Mouse (Mus musculus) frontal cortex, postnatal 25 days (tissue): ENCODE data around the gene Nme4.
"Not testable (repeated sequence)": the region's sequence is repeated elsewhere in the genome, so short reads cannot be mapped to it uniquely, and the experiment has no call there.

Source experiments
- DNase-seq, 2 experiments: peaks; one replicate each; pipeline ENCODE4 v3.0.0; 2022; ENCODE audit warnings: low spot score in 2 of 2

Nme4 gene

DNA sequence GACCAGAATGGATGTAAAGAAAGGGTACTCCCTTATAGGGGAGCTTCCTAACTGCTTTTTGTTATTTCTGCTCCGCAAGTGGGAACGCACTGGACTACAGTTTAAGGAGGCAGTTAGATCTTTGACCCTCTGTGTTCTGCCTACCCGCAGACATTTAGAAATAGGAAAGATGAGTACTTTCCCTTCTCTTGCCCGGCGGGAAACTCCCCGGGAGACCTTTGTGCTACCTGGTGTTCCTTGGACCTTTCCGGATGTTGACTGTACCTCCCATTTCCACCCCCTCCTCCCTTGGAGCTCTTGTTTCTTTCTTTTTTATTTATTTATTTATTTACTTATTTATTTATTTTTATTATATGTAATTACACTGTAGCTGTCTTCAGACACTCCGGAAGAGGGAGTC, 18.7 kb upstream of the Nme4 start:
- no peak for DNase-seq

DNA sequence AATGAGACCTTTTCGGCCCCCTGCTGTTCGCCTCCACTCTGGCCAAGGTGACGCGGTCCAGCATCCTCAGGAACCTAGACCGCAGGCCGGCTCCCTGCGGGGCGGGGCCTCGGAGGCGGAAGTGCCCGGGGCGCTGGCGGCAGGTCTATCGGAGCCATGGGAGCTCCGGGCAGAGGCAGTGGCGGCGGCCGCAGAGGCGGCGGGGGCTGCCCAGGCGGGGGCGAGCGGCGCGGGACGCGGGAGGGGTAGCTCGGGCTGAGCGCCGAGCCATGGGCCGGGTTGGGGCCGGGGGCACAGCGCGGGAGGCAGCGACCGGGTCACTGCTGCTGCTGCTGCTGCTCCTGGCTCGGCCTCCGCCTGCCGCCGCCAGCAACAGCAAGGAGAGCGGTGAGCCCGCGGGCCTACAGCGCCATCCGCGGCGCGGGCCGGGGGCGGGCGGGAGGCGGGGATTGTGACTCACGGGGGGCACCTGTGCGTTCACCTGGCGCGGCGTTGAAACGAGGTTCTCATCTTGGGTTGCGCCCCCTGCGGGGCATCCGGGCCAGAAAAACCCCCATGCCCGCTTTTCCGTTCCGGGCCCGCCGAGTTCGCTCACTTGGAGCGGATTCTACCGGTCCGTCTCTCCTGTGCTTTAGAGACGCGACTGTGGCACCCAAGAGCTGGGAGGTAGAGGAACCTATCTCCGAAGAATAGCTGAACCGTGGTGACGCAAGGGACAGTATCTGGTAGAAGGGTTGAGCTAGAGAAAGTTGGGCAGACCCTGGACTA, 18.0 kb upstream of the Nme4 start, which contains the start of gene Tmem8:
TSS of gene Tmem8 (plus strand) at position 119 of the 768 bp plus-strand sequence.
- peak; percentile 41 to 56 for DNase-seq

DNA sequence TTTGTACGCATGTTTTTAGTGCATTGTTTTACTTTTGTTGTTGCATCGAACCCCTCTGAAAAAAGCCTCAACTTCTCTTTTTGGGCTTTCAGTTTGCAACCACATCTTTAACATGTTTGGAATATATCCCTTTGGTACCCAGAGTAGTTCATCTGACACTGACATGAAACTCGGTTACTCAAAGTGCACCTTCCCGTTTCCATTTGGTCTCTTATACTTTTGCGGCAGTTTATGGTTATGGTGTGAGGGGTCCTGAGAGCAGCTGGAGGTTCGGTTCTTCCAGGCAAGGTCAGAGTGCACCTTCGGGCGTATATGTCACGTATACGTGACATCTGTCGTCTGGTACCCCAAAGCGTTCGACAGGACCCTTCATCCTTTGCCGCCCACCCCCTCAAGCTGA, 17.3 kb upstream of the Nme4 start:
- DNase-seq = no peak

DNA sequence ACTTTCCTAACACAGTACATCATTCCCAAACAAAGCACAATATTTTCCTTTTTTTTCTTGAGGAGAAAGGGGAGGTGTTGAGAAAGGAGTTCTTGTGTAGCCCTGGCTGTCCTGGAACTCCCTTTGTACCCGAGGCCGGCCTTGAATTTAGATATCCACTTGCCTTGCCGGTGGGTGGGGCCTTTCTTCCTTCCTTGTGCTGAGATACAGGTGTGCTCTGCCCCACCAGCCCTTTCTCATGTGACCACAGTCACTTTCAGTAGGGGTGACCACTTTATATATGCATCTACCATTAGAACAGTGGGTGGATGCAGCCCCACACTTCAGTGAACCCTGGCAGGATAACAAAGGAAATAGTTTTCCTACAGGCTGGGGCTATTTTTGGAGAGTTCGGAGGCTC, 16.3 kb upstream of the Nme4 start:
- no peak for DNase-seq

DNA sequence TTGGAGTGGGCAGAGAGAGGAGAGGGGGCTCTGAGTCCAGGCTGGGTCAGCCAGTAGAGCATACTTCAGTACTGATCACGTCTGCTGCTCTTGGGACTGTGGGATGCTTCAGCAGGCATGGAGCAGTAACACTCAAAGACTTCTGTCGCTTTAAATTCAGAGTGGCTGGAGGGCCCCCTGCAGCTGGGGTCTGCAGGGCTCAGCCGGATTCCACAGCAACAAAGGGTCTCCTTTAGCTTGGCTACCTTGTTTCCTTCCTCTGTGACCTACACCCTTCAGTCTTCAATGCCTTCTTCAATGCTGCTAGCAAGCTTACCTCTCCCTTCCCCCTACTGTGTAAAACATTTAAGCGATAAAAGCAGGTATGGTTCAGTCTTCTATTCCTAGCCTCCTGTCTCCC, 15.6 kb upstream of the Nme4 start:
- DNase-seq = no peak

DNA sequence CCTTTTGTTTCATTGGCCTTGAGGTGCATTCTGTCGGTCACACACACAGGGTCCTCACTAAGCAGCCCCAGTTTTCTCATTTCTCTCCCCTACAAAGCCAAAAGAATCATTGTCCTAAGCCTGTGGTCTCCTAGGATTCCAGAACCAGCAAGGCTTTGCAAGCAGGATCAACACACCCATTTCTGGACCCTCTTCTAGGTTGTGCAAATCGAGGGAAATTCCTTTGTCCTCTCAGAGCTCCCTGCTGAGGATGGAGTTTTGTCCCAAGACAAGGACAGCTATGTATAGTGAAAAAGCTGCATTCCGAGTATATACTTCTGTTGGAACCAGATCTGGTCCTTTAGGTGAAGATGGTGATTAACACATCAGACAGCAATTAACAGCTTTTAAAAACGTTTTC, 14.8 kb upstream of the Nme4 start:
- no peak for DNase-seq

DNA sequence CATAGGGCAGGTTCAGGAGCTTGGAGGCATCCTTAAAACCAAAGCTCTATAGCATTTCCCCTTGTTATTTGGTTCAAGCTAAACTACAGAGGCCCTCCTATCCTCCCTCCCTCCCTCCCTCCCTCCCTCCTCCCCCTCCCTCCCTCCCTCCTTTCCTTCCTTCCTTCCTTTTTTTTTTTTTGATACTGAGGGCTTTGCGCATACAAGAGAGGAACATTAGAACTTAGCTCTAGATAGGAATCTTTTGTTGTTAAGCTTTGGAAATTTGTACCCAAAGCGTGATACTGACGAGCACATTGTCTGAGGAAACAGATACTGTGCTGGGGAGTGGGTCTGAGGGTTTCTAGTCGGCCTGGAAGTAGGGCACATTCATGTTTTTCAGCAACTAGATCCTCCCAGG, 10.2 kb upstream of the Nme4 start:
- no peak for DNase-seq

DNA sequence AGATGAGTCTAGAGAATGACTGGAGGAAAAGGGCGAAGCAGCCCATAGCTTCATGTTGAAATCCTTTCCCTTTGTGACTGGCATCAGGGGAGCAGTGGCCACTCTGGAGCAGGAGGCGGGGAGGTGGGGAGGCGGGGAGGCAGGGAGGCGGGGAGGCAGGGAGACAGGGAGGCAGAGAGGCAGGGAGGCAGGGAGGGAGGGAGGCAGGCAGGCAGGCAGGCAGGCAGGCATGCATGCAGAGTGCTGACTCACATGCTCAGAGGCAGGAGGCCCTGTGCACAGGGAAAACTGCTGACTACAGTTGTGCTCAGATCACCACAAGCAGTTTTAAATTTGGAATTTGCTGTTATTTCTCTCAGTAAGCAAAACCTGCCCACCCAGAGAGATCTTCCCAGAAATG, 6.1 kb upstream of the Nme4 start:
- DNase-seq = no peak

DNA sequence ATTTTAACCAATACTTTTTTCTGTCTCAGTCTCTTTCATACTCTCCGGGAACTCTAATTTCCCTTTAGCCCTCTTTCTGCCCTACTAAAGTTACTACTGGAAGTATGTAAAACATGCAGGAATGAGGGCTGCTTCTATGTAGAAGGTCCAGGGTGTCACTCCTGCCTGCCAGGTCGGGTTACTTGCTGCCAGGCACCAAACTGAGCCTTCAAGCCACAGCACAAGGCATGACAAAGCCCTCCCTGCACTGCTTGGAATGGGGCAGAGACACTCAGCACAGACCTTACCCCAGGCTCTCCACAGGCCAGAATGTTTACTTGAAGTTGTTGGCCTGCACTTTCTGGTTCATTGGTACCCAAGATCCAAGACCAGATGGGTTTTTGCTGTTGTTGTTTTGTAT, 4.8 kb upstream of the Nme4 start:
- no peak for DNase-seq

DNA sequence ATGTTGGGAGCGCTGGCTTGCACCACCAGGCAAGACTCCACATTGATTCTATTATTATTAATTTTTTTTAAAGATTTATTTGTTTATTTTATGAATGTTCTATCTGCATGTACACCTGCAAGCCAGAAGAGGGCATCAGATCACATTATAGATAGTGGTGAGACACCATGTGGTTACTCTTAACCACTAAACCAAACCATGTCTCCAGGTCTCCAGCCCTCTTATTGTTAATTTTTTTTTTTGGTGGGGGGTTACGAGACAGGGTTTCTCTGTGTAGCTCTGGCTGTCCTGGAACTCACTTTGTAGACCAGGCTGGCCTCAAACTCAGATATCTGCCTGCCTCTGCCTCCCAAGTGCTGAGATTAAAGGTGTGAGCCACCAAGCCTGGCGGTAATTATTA, 3.9 kb upstream of the Nme4 start:
- not testable (repeated sequence) for DNase-seq

DNA sequence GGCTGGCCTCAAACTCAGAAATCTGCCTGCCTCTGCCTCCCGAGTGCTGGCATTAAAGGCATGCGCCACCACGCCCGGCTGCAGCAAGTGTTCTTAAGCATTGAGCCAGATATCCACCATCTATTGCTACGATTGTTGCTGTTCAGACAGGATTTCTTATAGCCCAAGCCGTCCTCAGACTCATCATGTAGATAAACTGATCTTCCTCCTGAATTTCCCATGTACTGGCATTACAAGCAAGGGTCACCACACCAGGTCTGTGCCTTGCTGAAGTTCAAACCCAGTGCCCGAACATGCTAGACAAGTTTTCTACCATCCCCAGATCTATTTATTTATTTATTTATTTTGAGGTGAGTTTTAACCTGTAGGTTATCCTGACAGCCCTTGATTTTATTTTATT, 3.1 kb upstream of the Nme4 start:
- DNase-seq = no peak

DNA sequence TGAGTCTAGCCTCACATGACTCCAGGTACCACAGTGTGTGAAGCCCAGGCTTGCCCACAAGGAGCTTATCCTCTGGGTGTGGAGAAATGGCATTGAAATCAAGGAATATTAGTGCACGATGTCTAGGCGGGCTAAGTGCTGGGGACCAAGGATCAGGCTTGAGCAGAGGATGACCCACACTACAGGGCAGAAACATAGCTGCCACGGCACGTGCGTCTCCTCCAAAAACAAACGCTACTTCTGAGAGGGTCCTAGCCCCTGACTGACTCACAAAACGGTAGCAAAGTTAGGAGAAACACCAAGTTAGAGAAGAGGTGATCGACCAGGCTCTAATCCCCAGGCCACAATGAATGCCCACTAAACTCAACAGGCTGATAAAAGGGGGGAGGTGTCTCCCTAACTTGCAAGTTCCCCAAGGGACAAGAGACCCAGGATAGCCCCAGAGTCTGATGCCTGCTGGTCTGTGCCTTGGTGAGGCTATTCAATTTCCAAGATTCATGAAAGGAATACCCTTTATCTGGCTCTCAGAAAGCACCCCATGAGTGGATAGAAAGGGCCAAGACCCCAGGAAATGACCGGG, 781 bp downstream of the Nme4 start:
- DNase-seq = no peak

DNA sequence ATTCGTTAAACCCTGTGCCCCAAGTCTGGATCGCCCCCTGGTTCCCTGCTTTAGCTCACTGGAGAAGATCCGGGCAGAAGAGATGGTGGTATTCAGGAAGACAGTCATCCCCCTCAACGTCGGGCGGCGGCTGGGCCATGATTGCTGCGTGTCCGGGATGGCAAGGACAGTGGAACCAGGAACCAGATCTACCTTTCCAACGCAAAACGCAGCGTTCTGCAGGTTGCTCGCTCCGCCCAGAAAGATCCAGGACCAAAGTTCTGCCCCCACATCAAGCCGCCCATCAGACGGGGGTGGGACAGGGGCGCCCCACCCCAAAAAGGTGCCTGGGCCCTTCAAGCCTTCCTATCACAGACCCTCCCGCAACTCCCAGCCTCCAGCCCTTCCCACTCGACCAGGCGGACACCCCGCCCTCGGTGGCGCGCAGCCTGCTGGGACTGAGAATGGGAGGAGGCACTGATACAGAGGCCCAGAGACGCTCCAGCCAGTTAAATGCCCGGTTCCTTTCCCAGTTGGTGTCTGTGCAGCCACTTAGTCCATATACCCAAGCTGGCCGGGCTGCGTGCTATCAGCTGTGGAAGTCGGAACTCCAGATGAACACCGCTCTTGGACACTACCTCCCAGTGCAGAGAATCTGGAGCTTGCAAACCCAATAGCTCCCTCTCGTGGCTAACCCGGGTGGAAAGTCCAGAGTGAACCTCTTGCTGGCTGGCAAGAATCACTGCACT, 5.3 kb downstream of the Nme4 start, which contains the start of gene Decr2:
TSS of gene Decr2 (minus strand) at position 433 of the 728 bp plus-strand sequence.
- peak; percentile 72 to 86 for DNase-seq

DNA sequence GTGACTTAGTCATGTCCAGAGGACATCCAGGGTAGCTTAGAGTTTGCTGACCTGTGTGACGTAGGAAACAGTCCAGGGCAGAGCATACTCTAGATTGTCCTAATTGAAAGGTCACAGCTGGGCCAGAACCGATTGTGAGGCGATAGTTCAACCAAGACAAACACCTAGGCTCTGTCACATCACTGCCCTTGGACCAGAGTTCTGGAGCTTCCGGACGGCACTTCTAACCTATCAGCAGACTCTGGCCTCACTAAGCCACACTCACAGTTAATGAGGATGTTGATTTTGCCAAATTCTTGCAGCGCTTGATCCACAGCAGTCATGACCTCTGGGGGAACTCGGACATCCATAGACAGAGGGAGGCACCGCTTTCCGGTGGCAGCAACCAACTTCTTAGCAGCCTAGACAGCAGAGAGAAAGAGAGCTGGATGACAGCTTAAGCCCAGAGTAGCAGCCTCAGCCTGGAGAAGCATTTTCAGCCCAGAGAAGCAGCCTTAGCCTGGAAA, 8.3 kb downstream of the Nme4 start:
- no peak for DNase-seq

DNA sequence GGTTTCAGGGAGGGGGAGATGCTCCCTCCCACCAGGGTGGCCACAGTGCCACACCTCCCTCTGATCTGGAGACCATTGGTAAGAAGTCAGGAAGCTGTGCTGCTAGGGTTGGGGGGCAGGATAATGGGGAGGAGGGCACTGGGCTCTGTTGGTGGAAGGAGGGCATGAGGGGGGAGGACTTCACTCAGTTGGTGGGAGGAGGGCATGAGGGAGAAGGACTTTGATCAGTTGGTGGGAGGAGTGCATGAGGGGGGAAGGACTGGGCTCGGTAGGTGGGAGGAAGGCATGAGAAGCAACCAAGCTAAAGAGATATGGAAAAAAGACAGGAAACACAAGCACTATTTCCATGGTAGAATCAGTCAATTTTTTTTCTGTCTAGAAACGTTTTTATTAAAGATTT, 14.5 kb downstream of the Nme4 start:
- DNase-seq = no peak

DNA sequence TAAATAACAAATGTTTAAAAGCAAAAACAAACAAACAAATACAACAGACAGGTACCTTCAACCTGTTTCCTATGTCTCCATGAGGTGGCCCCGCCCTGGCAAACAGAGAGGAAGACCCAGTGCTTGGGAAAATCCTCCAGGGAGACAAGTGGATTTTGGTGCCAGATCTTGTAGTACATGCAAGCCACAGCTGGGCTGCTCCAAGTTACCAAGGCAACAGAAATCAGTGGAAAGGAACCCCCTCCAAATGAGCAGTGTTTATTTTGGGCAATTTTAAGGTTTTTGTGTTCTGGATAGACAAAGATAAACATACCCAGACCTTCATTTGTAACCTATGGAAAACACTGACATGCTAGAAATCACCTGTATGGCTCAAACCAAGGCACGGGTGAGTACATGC, 16.6 kb downstream of the Nme4 start:
- DNase-seq = no peak

DNA sequence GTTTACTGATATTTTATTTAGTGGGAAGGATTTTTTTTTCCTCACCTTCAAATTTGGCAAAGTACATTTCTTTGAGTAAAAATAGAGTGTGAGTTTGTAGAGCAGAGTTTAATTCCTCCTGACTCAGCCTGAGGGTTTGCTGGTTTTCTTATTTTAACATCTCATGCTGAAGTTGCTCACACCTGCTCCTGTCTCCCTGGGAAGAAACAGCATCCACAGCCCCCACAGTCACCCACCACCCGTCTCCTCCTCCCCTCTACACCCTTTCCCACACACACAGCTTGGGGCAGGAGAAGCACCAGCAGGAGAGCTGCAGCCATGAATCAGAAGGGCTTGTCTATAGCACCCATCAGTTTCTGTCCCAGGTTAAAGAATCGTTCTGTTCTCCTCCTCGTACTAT, 20.2 kb downstream of the Nme4 start:
- DNase-seq = peak in 1 of 2 experiments; percentile 35

DNA sequence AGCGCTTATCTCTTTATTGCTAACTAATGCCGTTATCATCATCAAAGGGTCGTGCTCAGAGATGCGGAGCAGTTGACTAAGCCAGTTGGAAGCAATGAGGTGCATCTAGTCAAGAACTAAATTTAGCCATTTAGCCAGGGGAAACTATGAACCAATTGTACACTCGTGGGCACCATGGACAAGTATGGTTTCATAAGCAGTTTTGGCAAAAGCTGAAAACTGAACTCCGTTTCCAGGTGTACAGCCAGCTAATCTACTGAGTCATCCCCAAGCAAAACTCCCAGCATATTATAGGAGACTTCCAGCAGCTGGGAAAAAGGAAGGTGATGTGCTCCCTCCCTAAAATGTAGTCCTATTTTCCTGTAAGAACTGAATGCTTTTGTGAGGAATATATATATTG, 25.3 kb downstream of the Nme4 start:
- no peak for DNase-seq

DNA sequence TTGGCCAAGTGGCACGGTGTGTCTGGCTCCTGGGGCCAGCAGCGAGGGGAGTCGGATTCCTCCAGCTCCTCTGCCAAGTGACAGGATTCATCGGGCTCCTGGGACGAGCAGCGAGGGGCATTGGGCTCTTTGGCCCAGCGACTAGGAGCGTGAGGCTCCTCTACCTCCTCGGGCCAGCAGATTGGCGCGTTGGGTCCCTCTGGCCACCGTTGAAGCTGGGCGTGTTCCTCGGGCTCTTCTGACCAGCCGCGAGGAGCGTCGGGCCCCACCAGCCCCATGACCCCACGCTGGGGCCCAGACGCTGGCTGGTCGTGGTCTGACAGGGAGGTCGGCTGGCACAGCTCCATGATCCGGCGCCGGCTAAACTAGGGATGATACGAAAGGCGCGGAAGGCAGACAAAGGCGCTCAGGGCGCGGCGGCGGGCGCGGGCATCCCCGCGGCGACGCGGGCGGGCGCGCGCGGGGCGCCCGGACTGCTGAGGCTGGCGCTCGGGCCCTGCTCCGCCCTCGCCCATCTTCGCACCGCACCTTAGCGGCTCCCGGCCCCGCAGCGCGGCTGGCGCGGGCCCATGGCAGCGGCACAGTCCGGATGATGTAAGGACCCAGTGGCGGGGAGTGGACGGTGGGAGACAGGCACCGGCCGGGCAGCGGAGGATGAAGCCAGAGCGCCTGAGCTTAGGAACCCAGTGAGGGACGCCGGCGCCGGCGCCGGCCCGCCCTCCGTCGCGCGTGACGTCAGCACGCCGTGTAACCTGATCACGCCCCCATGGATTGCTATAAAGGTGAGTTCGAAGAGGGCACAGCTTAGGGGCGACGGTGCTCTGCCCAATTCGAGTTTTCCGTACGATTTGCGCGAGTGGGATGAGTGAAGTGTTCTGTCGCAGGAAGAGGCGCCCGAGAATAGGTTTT, 26.3 kb downstream of the Nme4 start, which contains the start of gene Rab11fip3:
TSS of gene Rab11fip3 (minus strand) at position 725 of the 909 bp plus-strand sequence.
- DNase-seq = peak; percentile 59 to 72

DNA sequence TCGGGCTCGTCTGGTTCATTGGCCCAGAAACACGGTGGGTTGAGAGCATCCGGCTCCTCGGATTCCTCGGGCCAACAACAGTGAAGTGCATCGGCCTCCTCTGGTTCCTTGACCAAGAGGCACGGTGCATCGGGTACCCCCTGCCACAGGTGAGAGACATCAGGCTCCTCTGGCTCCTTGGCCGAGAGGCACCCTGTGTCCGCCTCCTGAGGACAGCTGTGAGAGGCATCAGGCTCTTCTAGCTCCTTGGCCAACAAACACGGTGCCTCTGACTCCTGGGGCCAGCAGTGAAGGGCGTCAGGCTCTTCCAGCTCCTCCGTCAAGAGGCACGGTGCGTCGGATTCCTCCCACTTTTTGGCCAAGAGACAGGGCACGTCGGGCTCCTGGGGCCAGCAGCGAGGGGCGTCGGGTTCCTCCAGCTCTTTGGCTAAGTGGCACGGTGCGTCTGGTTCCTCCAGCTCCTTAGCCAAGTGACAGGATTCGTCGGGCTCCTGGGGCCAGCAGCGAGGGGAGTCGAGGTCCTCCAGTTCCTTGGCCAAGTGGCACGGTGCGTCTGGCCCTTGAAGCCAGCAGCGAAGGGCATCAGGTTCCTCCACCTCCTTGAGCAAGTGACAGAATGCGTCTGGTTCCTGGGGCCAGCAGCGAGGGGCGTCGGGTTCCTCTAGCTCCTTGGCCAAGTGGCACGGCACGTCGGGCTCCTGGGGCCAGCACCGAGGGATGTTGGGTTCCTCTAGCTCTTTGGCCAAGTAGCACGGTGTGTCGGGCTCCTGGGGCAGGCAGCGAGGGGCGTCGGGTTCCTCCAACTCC, 27.2 kb downstream of the Nme4 start:
- no peak for DNase-seq
